Mouse (Mus musculus) G1E (cell line): ENCODE measurements around the gene Nfkb2. TPM values are rescaled to one million over a fixed set of nuclear protein-coding genes. Genes with fewer than 3 reads are reported as not detected.
A peak's percentile ranks its signal among the peaks of the same experiment; 100 is the strongest.

Source experiments
- ATAC-seq: 2 replicates; pipeline ENCODE4 v1.8.0; 2016; ENCODE audit warnings: mild to moderate bottlenecking; ENCODE audit not compliant: insufficient number of reproducible peaks, poor library complexity, low FRiP score, severe bottlenecking; ENCODE audit errors: extremely low read depth
- DNase-seq: peaks from one replicate; pipeline ENCODE4 v3.0.0; 2012; ENCODE audit warnings: low spot score
- H3K27me3 ChIP-seq: 2 replicates; pipeline ENCODE4 v1.6.1; 2012; ENCODE audit warnings: mild to moderate bottlenecking, low read length, inconsistent platforms; ENCODE audit not compliant: insufficient read depth
- H3K36me3 ChIP-seq: replicated peaks from 2 replicates; pipeline ENCODE3; 2012; ENCODE audit warnings: mild to moderate bottlenecking, inconsistent platforms
- H3K4me1 ChIP-seq: 2 replicates; pipeline ENCODE4 v1.6.1; 2012; ENCODE audit warnings: low read depth, low read length, inconsistent platforms, mixed read lengths; ENCODE audit not compliant: insufficient read depth
- H3K4me3 ChIP-seq: 2 replicates; pipeline ENCODE4 v1.5.1; 2012; ENCODE audit warnings: low read depth, mild to moderate bottlenecking, inconsistent platforms, low read length, moderate library complexity, mixed read lengths
- H3K9me3 ChIP-seq: replicated peaks from 2 replicates; pipeline ENCODE4 v1.6.1; 2012; ENCODE audit warnings: inconsistent platforms
- CTCF ChIP-seq: IDR thresholded peaks from 2 replicates; pipeline ENCODE4 v1.5.1; 2012; ENCODE audit warnings: low read depth, low read length, inconsistent platforms, mixed read lengths
- GATA1 ChIP-seq: IDR thresholded peaks from 2 replicates; pipeline ENCODE4 v1.6.1; 2012; ENCODE audit warnings: borderline replicate concordance, low read length, inconsistent platforms, mixed read lengths
- GATA2 ChIP-seq: IDR thresholded peaks from 2 replicates; pipeline ENCODE4 v1.6.1; 2012; ENCODE audit warnings: low read depth, low read length, inconsistent platforms, borderline replicate concordance
- POLR2AphosphoS5 ChIP-seq: IDR thresholded peaks from 2 replicates; pipeline ENCODE4 v1.6.1; 2012; ENCODE audit warnings: low read depth, low read length, inconsistent platforms; ENCODE audit not compliant: insufficient replicate concordance
- TAL1 ChIP-seq: conservative IDR thresholded peaks from 2 replicates; pipeline ENCODE4 v1.6.1; 2012; ENCODE audit warnings: low read depth, low read length, inconsistent platforms, mixed read lengths
- polyA plus RNA-seq: library from polyadenylated mRNA; stranded (reverse); fragments of >175 nt; gene quantifications from 2 replicates; pipeline ENCODE4 v1.2.3, GENCODE M21; 2012
- total RNA-seq, 2 experiments: library from RNA; stranded (forward) in 1 of 2; stranded (reverse) in 1 of 2; fragments of 200-1000 nt in 1 of 2; fragments of >200 nt in 1 of 2; fragmentation: Nextera tagmentation in 1 of 2; gene quantifications; 2 replicates each; pipeline ENCODE4 v1.2.3; 2014 to 2017

Gene Nfkb2
- total and polyA plus RNA-seq, 3 experiments, result 9.7 to 40.8 (median 11.3) TPM

DNA sequence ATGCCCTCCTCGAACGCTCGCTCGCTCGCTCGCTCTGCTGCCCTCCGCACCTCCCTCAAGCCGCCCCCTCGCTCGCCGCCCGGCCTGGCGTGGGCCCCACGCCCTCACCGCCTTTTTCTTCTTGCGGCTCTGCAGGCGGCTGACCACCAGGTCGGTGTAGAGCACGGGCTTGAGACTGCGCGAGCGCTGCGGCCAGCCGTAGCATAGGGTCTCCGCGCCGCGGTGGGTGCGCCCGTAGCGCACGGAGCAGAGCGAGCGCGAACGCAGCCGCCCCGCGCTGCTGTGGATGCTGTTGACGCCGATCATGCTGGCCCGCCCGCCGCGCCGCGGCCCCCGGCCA is 13.4 kb downstream of the Nfkb2 start:
- peaks cover 85% of the 10 kb centered on the region for H3K4me1 ChIP-seq
- peaks cover 11% of the 10 kb centered on the region for H3K9me3 ChIP-seq
- DNase-seq (no peak), ATAC-seq (no peak)
- TF ChIP-seq GATA2 (no peak), POLR2AphosphoS5 (no peak), CTCF (no peak), GATA1 (no peak), TAL1 (no peak)
- H3K36me3 ChIP-seq, result peaks cover 16% of the 10 kb centered on the region
- no peak overlapping the region; the same call in 1 of the 2 replicates for H3K4me3 ChIP-seq
- H3K27me3 ChIP-seq, result peaks cover 53% of the 10 kb centered on the region

GRCm38 (mm10) chr19:46318031-46318471 is 13.9 kb downstream of the Nfkb2 start:
- Histone ChIP-seq H3K4me1 (peaks cover 85% of the 10 kb centered on the region), H3K36me3 (peaks cover 11% of the 10 kb centered on the region), H3K9me3 (peaks cover 11% of the 10 kb centered on the region), H3K27me3 (peaks cover 59% of the 10 kb centered on the region), H3K4me3 (no peak overlapping the region)
- DNase-seq (peak; percentile 13), ATAC-seq (no peak)
- TF ChIP-seq TAL1, result no peak
- no peak for TF ChIP-seq POLR2AphosphoS5

DNA sequence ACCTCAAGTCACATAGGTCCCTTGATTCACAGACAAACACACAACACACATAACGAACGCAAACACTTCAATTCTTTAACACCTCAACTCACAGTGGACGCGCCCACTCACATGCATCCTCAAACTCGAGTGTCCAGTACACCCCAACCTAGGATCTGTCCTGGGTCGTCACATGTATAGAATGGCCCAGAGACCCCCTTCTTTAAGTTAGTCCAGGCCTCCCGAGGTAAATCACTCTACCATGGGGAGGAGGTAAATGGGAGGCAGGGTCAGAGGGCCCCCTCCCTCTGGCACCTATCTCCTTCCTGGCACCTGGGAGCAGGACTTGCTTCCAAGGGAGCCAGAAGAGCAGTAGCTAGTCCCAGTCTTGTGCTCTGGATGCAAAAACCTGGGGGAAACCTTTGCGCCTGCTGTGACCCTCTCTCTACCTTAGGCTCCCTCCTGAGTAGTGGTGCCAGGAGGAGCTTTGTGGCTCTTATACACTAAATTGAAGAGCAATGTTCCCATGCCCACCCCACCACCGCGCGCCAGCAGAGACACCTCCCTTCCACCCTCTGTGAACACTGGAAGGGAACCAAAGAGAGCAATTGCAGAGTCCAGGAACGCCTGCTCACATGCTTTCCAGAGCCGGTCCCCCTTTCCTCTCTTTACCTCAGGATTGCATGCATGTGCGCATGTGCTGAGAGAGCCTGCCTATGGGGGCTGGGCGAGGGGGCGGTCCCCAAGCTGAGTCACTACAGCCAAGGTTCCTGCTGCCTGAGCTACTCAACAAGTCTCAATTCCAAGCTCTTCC is 14.7 kb downstream of the Nfkb2 start:
- peaks cover 82% of the 10 kb centered on the region for H3K4me1 ChIP-seq
- no peak for TF ChIP-seq POLR2AphosphoS5
- no peak for TF ChIP-seq GATA2
- TF ChIP-seq CTCF, result no peak
- no peak for TF ChIP-seq GATA1
- TF ChIP-seq TAL1, result no peak
- no peak overlapping the region for H3K4me3 ChIP-seq
- peaks cover 4% of the 10 kb centered on the region for H3K36me3 ChIP-seq
- DNase-seq (peak; percentile 14), ATAC-seq (no peak)
- peaks cover 65% of the 10 kb centered on the region for H3K27me3 ChIP-seq
- H3K9me3 ChIP-seq, result peaks cover 11% of the 10 kb centered on the region

GRCm38 (mm10) chr19:46320076-46320785 is 16.1 kb downstream of the Nfkb2 start:
- Histone ChIP-seq H3K4me3 (no peak overlapping the region), H3K9me3 (peaks cover 11% of the 10 kb centered on the region), H3K4me1 (peaks cover 70% of the 10 kb centered on the region), H3K36me3 (no peaks in the 10 kb centered on the region), H3K27me3 (peaks cover 80% of the 10 kb centered on the region)
- no peak for TF ChIP-seq GATA2
- TF ChIP-seq GATA1, result no peak
- no peak for TF ChIP-seq TAL1
- no peak for TF ChIP-seq CTCF
- TF ChIP-seq POLR2AphosphoS5, result no peak
- DNase-seq, result no peak
- no peak for ATAC-seq

- TF ChIP-seq POLR2AphosphoS5 (no peak), GATA1 (no peak), TAL1 (no peak), GATA2 (no peak), CTCF (no peak)
- Histone ChIP-seq H3K36me3 (no peaks in the 10 kb centered on the region), H3K9me3 (peaks cover 11% of the 10 kb centered on the region), H3K4me3 (no peak overlapping the region), H3K27me3 (peaks cover 86% of the 10 kb centered on the region), H3K4me1 (peaks cover 60% of the 10 kb centered on the region)
- ATAC-seq (no peak), DNase-seq (no peak)
Measured at GRCm38 (mm10) chr19:46321101-46321943, 17.2 kb downstream of the Nfkb2 start.

- peaks cover 60% of the 10 kb centered on the region for H3K4me1 ChIP-seq
- H3K27me3 ChIP-seq, result peaks cover 88% of the 10 kb centered on the region
- no peak overlapping the region for H3K4me3 ChIP-seq
- no peak for ATAC-seq
- H3K36me3 ChIP-seq, result no peaks in the 10 kb centered on the region
- TF ChIP-seq GATA2 (no peak), GATA1 (no peak), CTCF (no peak), POLR2AphosphoS5 (no peak), TAL1 (no peak)
- DNase-seq, result no peak
- H3K9me3 ChIP-seq, result peaks cover 8% of the 10 kb centered on the region
Measured at GRCm38 (mm10) chr19:46322144-46322995, 18.2 kb downstream of the Nfkb2 start.
